Mouse (Mus musculus): Measurements from ENCODE around the gene Ak5. TPM values are rescaled to one million over a fixed set of nuclear protein-coding genes. Genes with fewer than 3 reads are reported as not detected.

Ak5 gene
- polyA plus RNA-seq, 1 experiment from 2014 or later = 3.7 TPM

GRCm38 (mm10) chr3:152556919-152557318, 111.2 kb downstream of the Ak5 start:
- Histone ChIP-seq H3K9me3 (ENCODE audit: low read length) (no peaks in the 10 kb centered on the region), H3K4me2 (replicated peaks; ENCODE audit: low read depth, low read length) (no peak overlapping the region), H3K4me1 (ENCODE audit: insufficient read depth, low read length) (no peaks in the 10 kb centered on the region), H3K36me3 (ENCODE audit: insufficient read depth, low read length) (no peaks in the 10 kb centered on the region), H3K27ac (ENCODE audit: low read length) (no peak overlapping the region), H3K4me3 (ENCODE audit: low read length) (no peak overlapping the region), H3K27me3 (ENCODE audit: insufficient read depth, low read length) (no peaks in the 10 kb centered on the region), H3K9ac (replicated peaks; ENCODE audit: low read length) (no peak overlapping the region)
- WGBS = 86% methylated on average over 3 of the region's 3 CpGs
- no peak for ATAC-seq (ENCODE audit: low FRiP score, low TSS enrichment)

DNA sequence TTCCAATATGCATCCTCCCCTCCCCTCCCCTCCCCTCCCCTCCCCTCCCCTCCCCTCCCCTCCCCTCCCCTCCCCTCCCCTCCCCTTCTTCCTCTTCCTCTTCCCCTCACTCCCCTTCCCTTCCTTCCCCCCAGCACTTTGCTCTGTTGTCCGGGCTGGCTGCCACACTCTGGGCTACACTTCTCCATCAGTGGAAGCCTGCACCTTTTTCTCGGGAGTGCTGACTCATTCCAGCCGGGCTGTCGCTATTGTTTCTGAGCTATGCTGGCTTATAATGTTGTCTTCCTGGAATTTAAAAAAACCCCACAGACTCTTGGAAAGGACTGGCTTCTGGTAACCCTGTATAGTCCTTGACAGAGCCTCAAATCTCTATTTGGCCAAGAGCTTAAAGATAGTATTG, 111.7 kb downstream of the Ak5 start:
- H3K27ac ChIP-seq (ENCODE audit: low read length) = no peak overlapping the region
- H3K4me3 ChIP-seq (ENCODE audit: low read length) = no peak overlapping the region
- no peak overlapping the region for H3K9ac ChIP-seq (replicated peaks; ENCODE audit: low read length)
- no peak for ATAC-seq (ENCODE audit: low FRiP score, low TSS enrichment)
- no peaks in the 10 kb centered on the region for H3K4me1 ChIP-seq (ENCODE audit: insufficient read depth, low read length)
- 59% methylated on average over 3 of the region's 4 CpGs for WGBS
- no peaks in the 10 kb centered on the region for H3K36me3 ChIP-seq (ENCODE audit: insufficient read depth, low read length)
- no peak overlapping the region for H3K4me2 ChIP-seq (replicated peaks; ENCODE audit: low read depth, low read length)
- no peaks in the 10 kb centered on the region for H3K9me3 ChIP-seq (ENCODE audit: low read length)
- no peaks in the 10 kb centered on the region for H3K27me3 ChIP-seq (ENCODE audit: insufficient read depth, low read length)

GRCm38 (mm10) chr3:152555216-152555615, 112.9 kb downstream of the Ak5 start:
- no peak for ATAC-seq (ENCODE audit: low FRiP score, low TSS enrichment)
- Histone ChIP-seq H3K27me3 (ENCODE audit: insufficient read depth, low read length) (no peaks in the 10 kb centered on the region), H3K4me2 (replicated peaks; ENCODE audit: low read depth, low read length) (no peak overlapping the region), H3K4me3 (ENCODE audit: low read length) (no peak overlapping the region), H3K9me3 (ENCODE audit: low read length) (no peaks in the 10 kb centered on the region), H3K36me3 (ENCODE audit: insufficient read depth, low read length) (no peaks in the 10 kb centered on the region), H3K27ac (ENCODE audit: low read length) (no peak overlapping the region), H3K4me1 (ENCODE audit: insufficient read depth, low read length) (no peaks in the 10 kb centered on the region), H3K9ac (replicated peaks; ENCODE audit: low read length) (no peak overlapping the region)
- WGBS = 66% methylated on average over 7 of the region's 7 CpGs

GRCm38 (mm10) chr3:152554366-152554765, 113.8 kb downstream of the Ak5 start:
- Histone ChIP-seq H3K4me2 (replicated peaks; ENCODE audit: low read depth, low read length) (no peak overlapping the region), H3K9ac (replicated peaks; ENCODE audit: low read length) (no peak overlapping the region), H3K27ac (ENCODE audit: low read length) (no peak overlapping the region), H3K4me1 (ENCODE audit: insufficient read depth, low read length) (no peaks in the 10 kb centered on the region), H3K9me3 (ENCODE audit: low read length) (no peaks in the 10 kb centered on the region), H3K4me3 (ENCODE audit: low read length) (no peak overlapping the region), H3K27me3 (ENCODE audit: insufficient read depth, low read length) (no peaks in the 10 kb centered on the region), H3K36me3 (ENCODE audit: insufficient read depth, low read length) (no peaks in the 10 kb centered on the region)
- ATAC-seq (ENCODE audit: low FRiP score, low TSS enrichment) = no peak
- 77% methylated on average over 7 of the region's 7 CpGs for WGBS

DNA sequence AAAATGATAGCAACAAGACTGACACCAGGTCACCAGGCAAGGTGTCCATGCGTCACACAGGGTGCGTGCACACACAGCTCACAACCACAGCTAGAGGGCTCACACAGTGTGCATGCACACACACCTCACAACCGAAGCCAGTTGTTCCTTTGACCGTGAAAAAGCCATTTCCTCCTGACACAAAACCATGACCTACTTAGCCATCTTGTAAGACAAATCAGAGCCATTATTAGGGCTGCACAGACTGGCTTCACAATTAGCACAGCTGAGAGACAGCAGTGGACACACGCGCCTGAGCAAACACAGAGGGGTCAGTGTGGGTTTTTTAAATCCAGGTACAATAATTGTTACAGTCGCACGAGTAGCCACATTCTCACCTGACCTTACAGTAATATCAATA, 115.5 kb downstream of the Ak5 start:
- no peak overlapping the region for H3K4me2 ChIP-seq (replicated peaks; ENCODE audit: low read depth, low read length)
- H3K36me3 ChIP-seq (ENCODE audit: insufficient read depth, low read length) = no peaks in the 10 kb centered on the region
- WGBS = 74% methylated on average over 8 of the region's 8 CpGs
- no peaks in the 10 kb centered on the region for H3K9me3 ChIP-seq (ENCODE audit: low read length)
- no peaks in the 10 kb centered on the region for H3K27me3 ChIP-seq (ENCODE audit: insufficient read depth, low read length)
- H3K9ac ChIP-seq (replicated peaks; ENCODE audit: low read length) = no peak overlapping the region
- no peak overlapping the region for H3K4me3 ChIP-seq (ENCODE audit: low read length)
- H3K4me1 ChIP-seq (ENCODE audit: insufficient read depth, low read length) = no peaks in the 10 kb centered on the region
- ATAC-seq (ENCODE audit: low FRiP score, low TSS enrichment) = no peak
- no peak overlapping the region for H3K27ac ChIP-seq (ENCODE audit: low read length)

DNA sequence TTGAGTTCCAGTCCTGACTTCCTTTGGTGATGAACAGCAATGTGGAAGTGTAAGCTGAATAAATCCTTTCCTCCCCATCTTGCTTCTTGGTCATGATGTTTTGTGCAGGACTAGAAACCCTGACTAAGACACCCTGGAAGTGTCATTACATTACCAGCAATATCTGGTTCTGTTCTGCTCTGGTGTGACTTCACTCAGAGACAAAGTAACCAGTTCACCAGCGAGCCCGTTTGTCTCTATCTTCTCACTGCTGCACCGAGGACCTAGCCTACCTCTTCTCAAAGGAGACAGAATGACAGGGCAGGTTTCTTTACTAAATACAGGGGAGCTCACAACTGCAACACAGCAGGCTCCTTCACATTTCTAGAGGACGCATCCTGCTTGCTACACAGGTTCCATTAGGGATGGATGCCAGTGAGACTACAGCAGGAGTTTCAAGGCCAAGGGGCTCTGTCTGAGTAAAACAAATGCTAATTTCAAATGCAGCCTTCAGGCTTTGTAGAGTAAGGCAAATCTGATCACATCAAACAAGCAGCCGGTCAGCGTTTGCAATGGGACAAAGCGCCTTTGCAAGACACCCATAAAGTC, 117.5 kb downstream of the Ak5 start:
- no peaks in the 10 kb centered on the region for H3K27me3 ChIP-seq (ENCODE audit: insufficient read depth, low read length)
- ATAC-seq (ENCODE audit: low FRiP score, low TSS enrichment) = no peak
- 83% methylated on average over 7 of the region's 7 CpGs for WGBS
- H3K9ac ChIP-seq (replicated peaks; ENCODE audit: low read length) = no peak overlapping the region
- no peaks in the 10 kb centered on the region for H3K9me3 ChIP-seq (ENCODE audit: low read length)
- H3K4me2 ChIP-seq (replicated peaks; ENCODE audit: low read depth, low read length) = no peak overlapping the region
- no peak overlapping the region for H3K27ac ChIP-seq (ENCODE audit: low read length)
- H3K4me1 ChIP-seq (ENCODE audit: insufficient read depth, low read length) = no peaks in the 10 kb centered on the region
- H3K36me3 ChIP-seq (ENCODE audit: insufficient read depth, low read length) = no peaks in the 10 kb centered on the region
- no peak overlapping the region for H3K4me3 ChIP-seq (ENCODE audit: low read length)

- Histone ChIP-seq H3K4me1 (ENCODE audit: insufficient read depth, low read length) (no peaks in the 10 kb centered on the region), H3K4me3 (ENCODE audit: low read length) (no peak overlapping the region), H3K9ac (replicated peaks; ENCODE audit: low read length) (no peak overlapping the region), H3K36me3 (ENCODE audit: insufficient read depth, low read length) (no peaks in the 10 kb centered on the region), H3K9me3 (ENCODE audit: low read length) (no peaks in the 10 kb centered on the region), H3K4me2 (replicated peaks; ENCODE audit: low read depth, low read length) (no peak overlapping the region), H3K27ac (ENCODE audit: low read length) (no peak overlapping the region), H3K27me3 (ENCODE audit: insufficient read depth, low read length) (no peaks in the 10 kb centered on the region)
- ATAC-seq (ENCODE audit: low FRiP score, low TSS enrichment) = no peak
These were observed 118.1 kb downstream of the Ak5 start for GRCm38 (mm10) chr3:152550031-152550430.

GRCm38 (mm10) chr3:152544921-152545320, 123.2 kb downstream of the Ak5 start:
- Histone ChIP-seq H3K4me2 (replicated peaks; ENCODE audit: low read depth, low read length) (no peak overlapping the region), H3K27me3 (ENCODE audit: insufficient read depth, low read length) (no peaks in the 10 kb centered on the region), H3K4me3 (ENCODE audit: low read length) (no peak overlapping the region), H3K4me1 (ENCODE audit: insufficient read depth, low read length) (no peaks in the 10 kb centered on the region), H3K27ac (ENCODE audit: low read length) (no peak overlapping the region), H3K9me3 (ENCODE audit: low read length) (no peaks in the 10 kb centered on the region), H3K36me3 (ENCODE audit: insufficient read depth, low read length) (no peaks in the 10 kb centered on the region), H3K9ac (replicated peaks; ENCODE audit: low read length) (no peak overlapping the region)
- 78% methylated on average over 3 of the region's 3 CpGs for WGBS
- ATAC-seq (ENCODE audit: low FRiP score, low TSS enrichment) = no peak

- no peak overlapping the region for H3K9ac ChIP-seq (replicated peaks; ENCODE audit: low read length)
- no peak overlapping the region for H3K4me2 ChIP-seq (replicated peaks; ENCODE audit: low read depth, low read length)
- H3K36me3 ChIP-seq (ENCODE audit: insufficient read depth, low read length) = no peaks in the 10 kb centered on the region
- no peak overlapping the region for H3K4me3 ChIP-seq (ENCODE audit: low read length)
- no peaks in the 10 kb centered on the region for H3K4me1 ChIP-seq (ENCODE audit: insufficient read depth, low read length)
- no peak overlapping the region for H3K27ac ChIP-seq (ENCODE audit: low read length)
- H3K27me3 ChIP-seq (ENCODE audit: insufficient read depth, low read length) = no peaks in the 10 kb centered on the region
- WGBS = 79% methylated on average over 5 of the region's 5 CpGs
- ATAC-seq (ENCODE audit: low FRiP score, low TSS enrichment) = no peak
- H3K9me3 ChIP-seq (ENCODE audit: low read length) = no peaks in the 10 kb centered on the region
These were observed 125.9 kb downstream of the Ak5 start for GRCm38 (mm10) chr3:152542298-152542697.

DNA sequence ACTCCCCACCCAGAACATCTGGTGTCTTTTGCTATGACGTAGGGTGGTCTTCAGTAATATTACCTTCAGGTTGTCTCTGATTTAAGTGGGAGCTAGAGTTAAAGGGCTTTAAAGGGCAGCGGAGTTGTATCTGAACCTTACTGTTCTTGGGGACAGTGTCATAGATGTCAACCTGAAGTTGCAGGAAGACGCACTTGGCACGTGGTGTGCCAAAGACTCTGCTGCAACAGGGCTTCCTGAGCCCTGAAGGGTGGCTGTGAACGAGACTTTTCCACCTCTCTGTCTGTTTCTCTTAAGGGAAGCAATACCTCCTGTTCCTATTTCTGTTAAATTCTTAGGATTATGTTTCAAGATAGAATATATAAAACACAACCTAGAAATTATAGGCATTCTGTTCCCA, 137.8 kb downstream of the Ak5 start:
- H3K27ac ChIP-seq (ENCODE audit: low read length) = no peak overlapping the region

More for the DNA sequence above, 137.8 kb downstream of the Ak5 start:
- Histone ChIP-seq H3K36me3 (ENCODE audit: insufficient read depth, low read length) (no peaks in the 10 kb centered on the region), H3K27me3 (ENCODE audit: insufficient read depth, low read length) (no peaks in the 10 kb centered on the region), H3K4me2 (replicated peaks; ENCODE audit: low read depth, low read length) (no peak overlapping the region), H3K4me3 (ENCODE audit: low read length) (no peak overlapping the region), H3K9me3 (ENCODE audit: low read length) (no peaks in the 10 kb centered on the region), H3K9ac (replicated peaks; ENCODE audit: low read length) (no peak overlapping the region), H3K4me1 (ENCODE audit: insufficient read depth, low read length) (0 out of 2 replicates have a peak, but pooled peaks cover 6% of the 10 kb centered on the region)
- ATAC-seq (ENCODE audit: low FRiP score, low TSS enrichment) = no peak
- WGBS = 77% methylated on average over 5 of the region's 5 CpGs
